Mouse (Mus musculus) midbrain, embryonic 11.5 days (tissue): Measurements from ENCODE around the gene Irs3. TPM values are rescaled to one million over a fixed set of nuclear protein-coding genes. Genes with fewer than 3 reads are reported as not detected.
A peak's percentile ranks its signal among the peaks of the same experiment; 100 is the strongest.

Experiments
- ATAC-seq: fragments of 200-750 bp; cut with Nextera tagmentation; 2 replicates; pipeline ENCODE4 v1.8.0; 2017; ENCODE audit warnings: moderate TSS enrichment, moderate library complexity; ENCODE audit not compliant: low FRiP score
- DNase-seq: peaks from one replicate; pipeline ENCODE4 v3.0.0; 2015; ENCODE audit warnings: low spot score; ENCODE audit errors: missing footprints
- H3K27ac ChIP-seq: fragments of 300-500 bp; sonication (generic); 2 replicates; pipeline ENCODE4 v1.5.1; 2014; ENCODE audit warnings: low read depth, low read length
- H3K27me3 ChIP-seq: fragments of 300-500 bp; sonication (generic); 2 replicates; pipeline ENCODE4 v1.6.1; 2014; ENCODE audit warnings: mild to moderate bottlenecking, low read length, moderate library complexity, mixed read lengths; ENCODE audit not compliant: control insufficient read depth, insufficient read depth
- H3K36me3 ChIP-seq: fragments of 300-500 bp; sonication (generic); 2 replicates; pipeline ENCODE4 v1.6.1; 2014; ENCODE audit warnings: mild to moderate bottlenecking, low read length, moderate library complexity, mixed read lengths; ENCODE audit not compliant: control insufficient read depth, insufficient read depth
- H3K4me1 ChIP-seq: fragments of 300-500 bp; sonication (generic); 2 replicates; pipeline ENCODE4 v1.6.1; 2014; ENCODE audit warnings: low read length; ENCODE audit not compliant: control insufficient read depth, insufficient read depth
- H3K4me2 ChIP-seq: fragments of 300-500 bp; sonication (generic); 2 replicates; pipeline ENCODE4 v1.6.1; 2014; ENCODE audit warnings: mild to moderate bottlenecking, moderate library complexity
- H3K4me3 ChIP-seq: fragments of 300-500 bp; sonication (generic); 2 replicates; pipeline ENCODE4 v1.5.1; 2014; ENCODE audit warnings: low read depth, low read length
- H3K9ac ChIP-seq: fragments of 300-500 bp; sonication (generic); 2 replicates; pipeline ENCODE4 v1.6.1; 2014; ENCODE audit warnings: low read length
- H3K9me3 ChIP-seq: fragments of 300-500 bp; sonication (generic); 2 replicates; pipeline ENCODE4 v1.6.1; 2016; ENCODE audit warnings: low read length; ENCODE audit not compliant: control insufficient read depth
- WGBS: fragments of 180-500 bp; shearing (Covaris S2); extraction: QIAGEN DNeasy Blood & Tissue Kit; methylation state at CpG from one replicate; pipeline ENCODE4 v1.1.7; 2014; 5-methylcytosine and 5-hydroxymethylcytosine counted together
- polyA plus RNA-seq: library from polyadenylated mRNA; unstranded; fragments of >200 nt; fragmentation: Nextera tagmentation; extraction: Ambion mirVana; gene quantifications from 2 replicates; pipeline ENCODE4 v1.2.1, GENCODE M21; 2014

Gene Irs3
- polyA plus RNA-seq, 1 experiment from 2014 or later, result 0.19 TPM

DNA sequence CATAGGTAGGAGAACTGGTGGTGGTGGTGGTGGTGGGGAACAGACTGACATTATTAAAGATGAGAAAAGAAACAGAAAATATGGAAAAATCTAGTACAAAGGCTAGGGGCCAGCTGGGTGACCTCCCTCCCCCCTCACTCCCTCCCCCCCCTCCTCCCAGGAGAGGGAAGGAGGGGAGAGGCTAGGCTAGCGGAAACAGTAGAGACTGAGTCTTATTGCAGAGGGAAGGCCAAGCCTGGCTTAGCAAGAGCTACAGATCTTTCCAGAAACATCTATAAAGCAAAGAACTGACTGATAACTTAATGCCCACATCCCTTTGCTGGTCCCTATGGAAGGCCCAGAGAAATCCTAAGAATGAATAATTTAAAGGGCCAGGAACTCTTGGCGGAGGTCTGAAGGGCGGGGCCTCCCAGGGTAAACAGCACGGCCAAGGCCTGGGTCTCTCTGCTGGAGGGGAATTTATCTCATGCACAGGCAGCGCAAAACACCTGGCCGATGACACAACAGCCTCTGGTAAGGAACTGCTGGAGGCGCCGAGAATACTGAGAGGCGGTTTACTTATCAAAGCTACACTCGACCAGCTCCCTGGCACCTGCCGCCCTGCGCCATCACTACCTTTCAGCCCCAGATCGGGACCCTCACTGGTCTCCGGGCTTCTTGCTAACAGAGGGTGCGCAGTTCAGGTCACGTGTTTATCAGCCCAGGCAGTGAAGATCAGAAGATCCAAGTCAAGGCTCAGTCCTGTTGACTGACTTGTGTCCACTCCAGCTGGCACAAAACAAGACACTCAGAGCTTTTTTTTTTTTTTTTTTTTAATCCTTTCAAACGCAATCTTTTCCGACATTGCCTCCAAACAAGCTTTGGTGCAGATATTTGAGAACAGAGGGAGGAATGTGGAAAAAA lies 4.4 kb upstream of the Irs3 start:
- Histone ChIP-seq H3K4me1 (peaks cover 15% of the 10 kb centered on the region), H3K4me2 (0 out of 2 replicates have a peak overlapping the region, but pooled peaks have one; percentile 11), H3K9ac (peak overlapping the region; percentile 33; the same call in 1 of the 2 replicates), H3K4me3 (no peak overlapping the region), H3K27me3 (peaks cover 15% of the 10 kb centered on the region), H3K9me3 (no peaks in the 10 kb centered on the region), H3K27ac (no peak overlapping the region), H3K36me3 (peaks cover 2% of the 10 kb centered on the region; the same call in 1 of the 2 replicates)
- peak; percentile 89 for DNase-seq
- WGBS, result 11% methylated on average over 18 of the region's 18 CpGs
- peak; percentile 51; the same call in 1 of the 2 replicates for ATAC-seq

DNA sequence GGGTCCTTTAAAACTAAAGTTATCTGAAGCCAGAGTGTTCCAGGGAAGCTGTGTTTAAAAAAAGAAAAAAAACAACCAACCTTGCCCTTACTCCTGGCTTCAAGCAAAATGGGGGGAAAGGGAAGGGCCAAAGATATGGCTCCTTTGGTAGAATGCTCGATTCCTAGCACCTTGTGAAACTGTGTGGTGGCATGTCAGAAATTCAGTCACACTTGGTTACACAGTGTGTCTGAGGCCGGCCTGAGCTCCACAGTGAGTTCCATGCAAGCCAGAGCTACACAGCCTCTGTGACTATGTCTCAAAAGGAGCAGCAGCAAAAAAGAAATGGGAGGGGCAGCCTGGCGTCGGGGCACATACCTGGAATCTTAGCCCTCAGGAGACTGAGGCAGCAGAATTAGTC lies 3.7 kb upstream of the Irs3 start:
- H3K4me3 ChIP-seq, result no peak overlapping the region
- 19% methylated on average over 4 of the region's 4 CpGs for WGBS
- no peak overlapping the region for H3K4me2 ChIP-seq
- peaks cover 21% of the 10 kb centered on the region for H3K27me3 ChIP-seq
- H3K9ac ChIP-seq, result no peak overlapping the region
- peaks cover 2% of the 10 kb centered on the region; the same call in 1 of the 2 replicates for H3K36me3 ChIP-seq
- no peak for ATAC-seq
- no peak for DNase-seq
- H3K4me1 ChIP-seq, result peaks cover 15% of the 10 kb centered on the region
- H3K9me3 ChIP-seq, result no peaks in the 10 kb centered on the region
- H3K27ac ChIP-seq, result no peak overlapping the region

DNA sequence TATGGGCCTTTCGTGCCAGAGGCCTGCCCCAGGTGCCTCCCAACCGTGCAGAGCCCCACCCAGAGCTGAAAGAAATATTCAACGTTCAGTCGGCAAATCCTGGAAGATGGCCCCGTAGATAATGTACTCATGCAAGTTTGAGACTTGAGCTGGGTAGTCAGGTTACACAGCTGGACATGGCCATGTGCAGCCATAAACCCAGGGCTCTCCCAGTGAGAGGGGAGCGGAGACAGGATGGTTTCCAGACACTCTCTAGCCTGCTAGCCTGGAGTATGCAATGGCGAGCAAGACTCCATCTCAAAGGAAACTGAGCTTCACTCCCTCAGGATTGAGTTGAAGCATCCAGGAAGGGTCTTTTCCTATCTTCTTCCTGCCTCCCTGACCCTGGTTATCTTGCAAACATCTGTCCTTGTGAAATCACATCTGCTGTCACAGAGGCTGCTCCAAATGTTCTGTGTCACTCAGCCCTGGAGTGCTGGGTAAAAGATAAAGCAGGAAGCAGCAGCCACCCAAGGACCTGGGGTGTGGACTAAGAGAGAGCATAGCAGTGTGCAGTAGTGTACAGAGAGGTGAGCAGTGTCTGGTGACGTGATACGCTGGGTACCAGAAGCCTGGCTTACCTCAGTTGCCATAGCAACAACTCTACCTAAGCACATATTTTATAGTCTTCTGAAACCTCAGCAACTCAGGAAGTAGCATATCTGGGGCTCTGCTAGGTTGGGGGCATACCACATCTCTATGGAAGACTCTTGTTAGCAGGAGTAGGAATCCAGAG lies 2.5 kb upstream of the Irs3 start:
- H3K4me1 ChIP-seq, result peaks cover 15% of the 10 kb centered on the region
- DNase-seq, result no peak
- no peaks in the 10 kb centered on the region for H3K9me3 ChIP-seq
- no peak for ATAC-seq
- H3K9ac ChIP-seq, result no peak overlapping the region
- H3K27ac ChIP-seq, result no peak overlapping the region
- peaks cover 27% of the 10 kb centered on the region for H3K27me3 ChIP-seq
- no peak overlapping the region for H3K4me3 ChIP-seq
- 78% methylated on average over 9 of the region's 9 CpGs for WGBS
- H3K36me3 ChIP-seq, result peaks cover 2% of the 10 kb centered on the region; the same call in 1 of the 2 replicates
- H3K4me2 ChIP-seq, result no peak overlapping the region

DNA sequence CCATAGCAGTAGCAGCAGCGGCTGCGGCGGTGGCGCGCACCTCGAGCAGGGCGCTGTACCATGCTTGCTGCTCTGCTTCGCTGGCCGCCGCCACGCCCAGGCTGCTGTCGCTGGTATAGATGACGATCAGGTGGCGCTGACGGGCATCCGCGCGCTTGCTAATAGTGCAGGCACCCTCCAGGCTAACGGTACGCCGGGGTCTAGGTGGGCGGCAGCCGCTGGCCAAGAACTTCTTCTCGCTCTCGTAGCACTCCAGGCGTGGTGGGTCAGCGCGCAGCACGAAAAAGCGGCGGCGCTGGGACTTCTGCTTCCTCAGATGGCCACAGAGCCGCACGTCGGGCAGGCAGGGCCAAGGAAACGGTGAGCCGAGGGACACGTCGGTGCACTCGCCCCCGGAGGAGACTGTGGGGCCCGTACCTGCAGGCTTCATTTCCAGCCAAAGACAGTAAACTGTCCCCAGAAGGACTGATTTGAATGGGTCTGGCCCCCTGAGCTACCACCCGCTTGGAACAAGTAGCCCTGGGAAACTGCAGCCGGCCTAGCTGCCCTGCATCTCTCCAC lies 343 bp downstream of the Irs3 start:
- peaks cover 12% of the 10 kb centered on the region for H3K36me3 ChIP-seq
- H3K4me2 ChIP-seq, result peak overlapping the region; percentile 33
- WGBS, result 3% methylated on average over 44 of the region's 44 CpGs
- no peak overlapping the region for H3K27ac ChIP-seq
- H3K27me3 ChIP-seq, result peaks cover 27% of the 10 kb centered on the region
- 0 out of 2 replicates have a peak overlapping the region, but pooled peaks have one; percentile 14 for H3K4me3 ChIP-seq
- ATAC-seq (no peak), DNase-seq (peak; percentile 92)
- H3K9me3 ChIP-seq, result no peaks in the 10 kb centered on the region
- H3K4me1 ChIP-seq, result peaks cover 11% of the 10 kb centered on the region
- no peak overlapping the region for H3K9ac ChIP-seq

DNA sequence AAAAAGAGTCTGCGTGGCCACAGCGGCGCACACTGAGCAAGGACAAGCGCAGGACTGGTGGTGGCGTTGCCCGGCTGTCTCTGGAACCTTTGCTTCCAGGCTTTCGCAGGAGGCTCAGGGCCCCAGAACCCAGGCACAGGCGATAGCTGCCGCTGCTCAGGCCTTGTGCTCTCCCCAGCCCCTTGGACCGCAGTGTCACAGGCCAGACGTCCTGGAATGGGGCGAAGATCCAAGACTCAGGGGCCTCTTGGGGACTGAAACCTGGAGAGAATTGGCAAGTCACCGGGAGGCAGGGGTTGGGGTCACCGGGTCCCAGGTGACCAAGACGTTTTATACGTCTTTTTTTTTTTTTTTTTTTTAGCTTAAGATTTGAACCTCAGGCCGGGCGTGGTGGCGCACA lies 1.0 kb downstream of the Irs3 start:
- Histone ChIP-seq H3K9ac (no peak overlapping the region), H3K4me3 (no peak overlapping the region), H3K36me3 (peaks cover 17% of the 10 kb centered on the region), H3K27me3 (peaks cover 27% of the 10 kb centered on the region), H3K9me3 (no peaks in the 10 kb centered on the region), H3K27ac (no peak overlapping the region), H3K4me2 (no peak overlapping the region), H3K4me1 (peaks cover 4% of the 10 kb centered on the region; the same call in 1 of the 2 replicates)
- ATAC-seq, result no peak
- WGBS, result 32% methylated on average over 19 of the region's 19 CpGs
- peak; percentile 89 for DNase-seq

DNA sequence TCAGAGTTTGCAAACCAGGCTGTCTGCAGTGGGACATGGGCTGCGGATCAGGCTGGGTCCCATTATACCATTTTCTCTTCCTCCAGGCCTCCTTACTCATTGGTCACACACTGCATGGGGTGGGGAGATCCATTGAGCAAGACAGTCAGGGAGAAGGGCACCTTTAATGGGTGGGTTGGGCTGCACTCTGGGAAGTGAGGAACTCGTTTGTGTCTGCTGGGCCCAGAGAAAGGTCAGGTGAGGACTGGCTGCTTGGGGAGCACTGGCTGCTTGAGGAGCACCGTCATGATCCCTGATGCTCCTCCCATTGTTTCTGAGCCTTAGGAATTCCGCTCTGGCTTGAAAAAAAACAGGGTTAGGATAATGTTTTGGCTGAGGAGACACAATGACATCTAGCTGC lies 2.6 kb downstream of the Irs3 start:
- no peak for ATAC-seq
- peaks cover 25% of the 10 kb centered on the region for H3K36me3 ChIP-seq

DNA sequence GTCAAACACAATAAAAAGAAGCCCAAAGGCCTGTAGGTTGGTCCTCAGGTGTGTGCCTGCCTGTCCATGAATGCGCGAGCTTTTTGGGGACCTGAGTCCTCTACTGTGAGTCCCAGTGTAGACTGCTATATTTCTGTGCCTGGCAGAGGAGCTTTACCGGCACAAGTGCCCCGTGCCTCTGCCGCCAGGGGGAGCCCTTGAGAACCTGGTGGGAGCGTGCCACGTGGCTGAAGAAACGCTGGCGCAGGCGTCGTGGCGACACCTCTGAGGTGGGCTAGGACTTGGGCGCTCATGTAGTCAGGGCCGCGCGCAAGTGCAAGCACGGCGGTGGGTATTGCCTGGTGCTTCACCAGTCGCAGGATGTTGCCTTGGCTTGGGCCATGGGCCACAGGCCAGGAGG lies 4.5 kb downstream of the Irs3 start, which contains the start of gene Sap25:
TSS of gene Sap25 (plus strand) at position 281 of the 400 bp plus-strand sequence.
- H3K27ac ChIP-seq, result no peak within 1 kb of the TSS
- 83% methylated on average over 19 of the region's 19 CpGs for WGBS
- no peak for ATAC-seq
- 0 out of 2 replicates have a peak, but pooled peaks cover 2% of the 10 kb centered on the region for H3K4me1 ChIP-seq
- H3K4me3 ChIP-seq, result no peak within 1 kb of the TSS
- no peak within 1 kb of the TSS for H3K4me2 ChIP-seq
- peaks cover 24% of the 10 kb centered on the region for H3K27me3 ChIP-seq
- H3K9ac ChIP-seq, result no peak within 1 kb of the TSS
- H3K9me3 ChIP-seq, result no peaks in the 10 kb centered on the region
- peak; percentile 74 for DNase-seq
- H3K36me3 ChIP-seq, result peaks cover 28% of the 10 kb centered on the region

More for the DNA sequence above, 2.6 kb downstream of the Irs3 start:
- no peak overlapping the region for H3K27ac ChIP-seq
- H3K9me3 ChIP-seq, result no peaks in the 10 kb centered on the region
- no peak overlapping the region for H3K9ac ChIP-seq
- no peak overlapping the region for H3K4me3 ChIP-seq
- 58% methylated on average over 4 of the region's 4 CpGs for WGBS
- H3K27me3 ChIP-seq, result peaks cover 27% of the 10 kb centered on the region
- 0 out of 2 replicates have a peak, but pooled peaks cover 2% of the 10 kb centered on the region for H3K4me1 ChIP-seq
- no peak overlapping the region for H3K4me2 ChIP-seq
- DNase-seq, result no peak

DNA sequence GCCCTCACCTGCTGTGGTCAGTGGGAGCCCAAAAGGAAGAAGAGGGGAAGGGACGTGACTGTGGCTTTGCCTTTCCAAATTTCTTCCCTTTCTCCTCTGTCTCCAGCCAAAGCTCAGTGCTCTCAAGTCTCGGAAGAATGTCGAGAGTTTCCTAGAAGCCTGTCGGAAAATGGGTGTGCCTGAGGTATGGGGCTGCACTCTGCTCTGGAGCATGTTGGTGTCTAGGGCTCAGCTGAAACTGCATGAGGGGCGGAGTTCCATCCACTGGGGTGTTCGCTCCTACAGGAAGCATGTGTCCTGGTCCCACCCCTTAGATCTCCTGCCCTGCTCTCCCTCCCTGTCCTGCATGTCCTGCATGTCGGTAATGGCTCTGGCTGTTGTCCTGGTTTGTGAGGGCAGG lies 6.0 kb downstream of the Irs3 start:
- H3K9ac ChIP-seq, result no peak overlapping the region
- H3K4me2 ChIP-seq, result no peak overlapping the region
- WGBS, result 85% methylated on average over 7 of the region's 7 CpGs
- H3K9me3 ChIP-seq, result no peaks in the 10 kb centered on the region
- ATAC-seq (no peak), DNase-seq (no peak)
- H3K4me3 ChIP-seq, result no peak overlapping the region
- no peaks in the 10 kb centered on the region for H3K4me1 ChIP-seq
- peaks cover 8% of the 10 kb centered on the region for H3K27me3 ChIP-seq
- no peak overlapping the region for H3K27ac ChIP-seq
- H3K36me3 ChIP-seq, result peaks cover 28% of the 10 kb centered on the region
